ENCODE assay signal across 8 mouse cellular contexts in the genomic region with DNA sequence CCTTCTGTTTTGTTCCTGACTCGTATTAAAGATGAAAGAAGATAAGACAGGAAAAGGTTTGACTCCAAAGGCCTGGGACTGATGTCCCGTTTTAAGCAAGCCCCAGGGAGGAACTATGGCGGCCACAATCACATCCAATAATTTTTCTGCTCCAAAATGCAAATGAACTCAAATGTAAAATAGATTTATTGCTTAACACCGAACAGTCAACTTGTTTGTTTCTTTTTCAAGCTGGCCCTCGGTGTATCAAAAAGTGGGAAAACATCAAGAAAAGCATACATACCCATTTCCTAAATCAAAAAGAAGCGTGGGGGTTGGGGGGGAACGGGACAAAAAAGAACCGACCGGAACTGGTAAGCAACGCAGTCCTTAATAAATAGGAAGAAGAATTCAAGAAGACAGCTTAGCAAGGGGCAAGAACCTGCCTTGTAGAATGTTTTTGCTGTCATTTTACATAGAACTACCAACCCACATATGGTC. TPM values are rescaled to one million over a fixed set of nuclear protein-coding genes. Genes with fewer than 3 reads are reported as not detected.
A peak's percentile ranks its signal among the peaks of the same experiment; 100 is the strongest.
DNase-seq lines count a peak whose midpoint lies in the region; ATAC-seq and TF ChIP-seq lines count a peak whose summit lies in the region.

No protein-coding gene starts in this region.

- H3K4me3 ChIP-seq in testis, adult 2 months (ENCODE audit: control insufficient read depth, low read depth, low read length): peak overlapping the region; percentile 81
- peak overlapping the region; percentile 89 for H3K4me3 ChIP-seq in embryonic facial prominence, embryonic 14.5 days (ENCODE audit: low read depth, low read length)
- peak overlapping the region; percentile 91 for H3K4me3 ChIP-seq in limb, embryonic 10.5 days
- no peak overlapping the region for H3K4me3 ChIP-seq in small intestine, adult 2 months (ENCODE audit: low read depth, low read length)
- H3K4me3 ChIP-seq in cerebellum, adult 2 months (replicated peaks; ENCODE audit: insufficient read depth, low read depth, low read length): no peak overlapping the region

- H3K4me1 ChIP-seq in testis, adult 2 months (ENCODE audit: control insufficient read depth, insufficient read depth, low read length): peaks cover 24% of the 10 kb centered on the region
- H3K4me1 ChIP-seq in embryonic facial prominence, embryonic 14.5 days (ENCODE audit: control insufficient read depth, insufficient read depth, low read length): peaks cover 25% of the 10 kb centered on the region
- H3K4me1 ChIP-seq in limb, embryonic 10.5 days: peaks cover 70% of the 10 kb centered on the region
- peaks cover 14% of the 10 kb centered on the region for H3K4me1 ChIP-seq in small intestine, adult 2 months (ENCODE audit: control insufficient read depth, insufficient read depth, insufficient read length, low read length)
- no peaks in the 10 kb centered on the region for H3K4me1 ChIP-seq in cerebellum, adult 2 months (ENCODE audit: control insufficient read depth, insufficient read depth, low read length)

- H3K9ac ChIP-seq in embryonic facial prominence, embryonic 14.5 days (ENCODE audit: low read depth, low read length): peak overlapping the region; percentile 97

- no peak for TF ChIP-seq POLR2A in testis, adult 2 months (IDR thresholded peaks at IDR 0.05; ENCODE audit: control insufficient read depth, low read depth, low read length)
- TF ChIP-seq POLR2A in small intestine, adult 2 months (IDR thresholded peaks at IDR 0.05; ENCODE audit: low read depth, low read length): no peak
- TF ChIP-seq POLR2A in cerebellum, adult 2 months (IDR thresholded peaks at IDR 0.05; ENCODE audit: borderline replicate concordance, insufficient read depth, low read length): no peak

- no peak for DNase-seq in testis, postnatal 14 days (ENCODE audit: low spot score)
- DNase-seq in embryonic facial prominence, embryonic 14.5 days (ENCODE audit: low spot score): no peak
- no peak for DNase-seq in limb, embryonic 10.5 days (ENCODE audit: low spot score)
- no peak for DNase-seq in cerebellum, adult 2 months
- DNase-seq in spleen, postnatal 14 days (ENCODE audit: low spot score in 2 of 2): no peak
- no peak for DNase-seq in lung, postnatal 36 days

- peak overlapping the region; percentile 70 for H3K4me2 ChIP-seq in embryonic facial prominence, embryonic 14.5 days (ENCODE audit: low read depth, low read length)

- no peak for ATAC-seq in embryonic facial prominence, embryonic 14.5 days (ENCODE audit: low read depth)

- H3K36me3 ChIP-seq in testis, adult 2 months (ENCODE audit: control insufficient read depth, insufficient read depth, low read length): no peaks in the 10 kb centered on the region
- H3K36me3 ChIP-seq in embryonic facial prominence, embryonic 14.5 days (ENCODE audit: control insufficient read depth, insufficient read depth, low read length): no peaks in the 10 kb centered on the region
- no peaks in the 10 kb centered on the region for H3K36me3 ChIP-seq in limb, embryonic 10.5 days
- no peaks in the 10 kb centered on the region for H3K36me3 ChIP-seq in small intestine, adult 2 months (ENCODE audit: control insufficient read depth, insufficient read depth, low read length)

- no peaks in the 10 kb centered on the region for H3K9me3 ChIP-seq in embryonic facial prominence, embryonic 14.5 days (ENCODE audit: control insufficient read depth, low read length)
- no peaks in the 10 kb centered on the region for H3K9me3 ChIP-seq in limb, embryonic 10.5 days (replicated peaks)

- WGBS in embryonic facial prominence, embryonic 14.5 days: 7% methylated on average over 10 of the region's 10 CpGs
- WGBS in limb, embryonic 10.5 days: 9% methylated on average over 10 of the region's 10 CpGs
- 4% methylated on average over 10 of the region's 10 CpGs for WGBS in small intestine, adult 2 months
- 12% methylated on average over 10 of the region's 10 CpGs for WGBS in cerebellum, adult 2 months

- no peak for TF ChIP-seq CTCF in testis, adult 2 months (IDR thresholded peaks at IDR 0.05; ENCODE audit: control insufficient read depth, insufficient read depth, insufficient replicate concordance, low read depth, low read length)
- TF ChIP-seq CTCF in small intestine, adult 2 months (IDR thresholded peaks at IDR 0.05; ENCODE audit: extremely low read depth, insufficient read length, insufficient replicate concordance, low read depth, low read length): no peak
- no peak for TF ChIP-seq CTCF in cerebellum, adult 2 months (IDR thresholded peaks at IDR 0.05; ENCODE audit: borderline replicate concordance, insufficient read depth, low read depth, low read length)

- H3K27me3 ChIP-seq in testis, adult 2 months (ENCODE audit: control insufficient read depth, insufficient read depth, low read length): no peaks in the 10 kb centered on the region
- H3K27me3 ChIP-seq in embryonic facial prominence, embryonic 14.5 days (replicated peaks; ENCODE audit: control insufficient read depth, insufficient read depth, low read length): no peaks in the 10 kb centered on the region
- H3K27me3 ChIP-seq in limb, embryonic 10.5 days (ENCODE audit: low read depth, poor library complexity, severe bottlenecking): no peaks in the 10 kb centered on the region
- H3K27me3 ChIP-seq in small intestine, adult 2 months (ENCODE audit: control insufficient read depth, insufficient read depth, low read length): no peaks in the 10 kb centered on the region
- H3K27me3 ChIP-seq in cerebellum, adult 2 months (ENCODE audit: control insufficient read depth, insufficient read depth, low read length): peaks cover 8% of the 10 kb centered on the region; the same call in 1 of the 2 replicates

- peak overlapping the region; percentile 59 for H3K27ac ChIP-seq in testis, adult 2 months (ENCODE audit: control insufficient read depth, insufficient read depth, low read depth, low read length)
- H3K27ac ChIP-seq in embryonic facial prominence, embryonic 14.5 days (replicated peaks; ENCODE audit: low read depth, low read length): peak overlapping the region; percentile 87
- peak overlapping the region; percentile 100 for H3K27ac ChIP-seq in limb, embryonic 10.5 days
- H3K27ac ChIP-seq in small intestine, adult 2 months (ENCODE audit: insufficient read depth, low read depth, low read length): peak overlapping the region; percentile 83
- no peak overlapping the region for H3K27ac ChIP-seq in cerebellum, adult 2 months (ENCODE audit: insufficient read depth, low read length)

RNA-seq across cellular contexts. Expression of gene Zfp217, which starts 15.9 kb away (rescaled TPM):
- polyA plus RNA-seq in testis, adult 2 months (2012; rRNA removed): 74.6 and 80.0 TPM in 2 replicates
- 3.6 and 3.9 TPM in 2 replicates for polyA plus RNA-seq in embryonic facial prominence, embryonic 14.5 days (2014; fragmentation: Nextera tagmentation; extraction: Ambion mirVana)
- 3.9 and 4.1 TPM in 2 replicates for polyA plus RNA-seq in limb, embryonic 10.5 days (2016; fragmentation: Nextera tagmentation; extraction: Ambion mirVana)
- 5.2 and 10.4 TPM in 2 replicates for polyA plus RNA-seq in small intestine, adult 2 months (2012; rRNA removed)
- 0.93 and 0.98 TPM in 2 replicates for polyA plus RNA-seq in cerebellum, adult 2 months (2012; rRNA removed)

Comparison
In these comparisons a context has a peak if more than half of its experiments do, and no peak if none do; other contexts are left out.
1. H3K4me3 ChIP-seq: peak in testis, adult 2 months (single experiment), embryonic facial prominence, embryonic 14.5 days (single experiment) and limb, embryonic 10.5 days (single experiment); none in small intestine, adult 2 months (single experiment) and cerebellum, adult 2 months (single experiment).